Mouse (Mus musculus): Measurements from ENCODE around the gene Sapcd2.

The Sapcd2 gene

GRCm38 (mm10) chr2:25371764-25372643 lies at the start of gene Sapcd2:
Sapcd2 (plus strand) TSS chr2:25372321.
- peak; percentile 90 for DNase-seq (ENCODE audit: low read depth, low spot score)

DNA sequence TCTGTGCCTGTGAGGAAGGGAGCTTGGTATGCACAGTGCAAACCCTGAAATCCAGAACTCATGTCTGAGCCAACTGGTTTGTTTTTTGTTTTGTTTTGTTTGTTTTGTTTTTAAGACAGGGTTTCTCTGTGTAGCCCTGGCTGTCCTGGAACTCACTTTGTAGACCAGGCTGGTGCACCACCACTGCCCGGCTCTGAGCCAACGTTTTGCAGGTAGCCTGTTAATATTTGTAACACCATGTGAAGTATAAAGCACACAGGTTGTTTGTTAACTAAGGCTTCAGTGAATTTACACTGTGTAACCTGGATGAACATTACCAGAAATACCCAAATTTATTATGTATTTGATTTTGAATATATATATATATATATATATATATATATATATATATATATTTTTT lies 46.1 kb upstream of the Sapcd2 start:
- no peak for DNase-seq (ENCODE audit: low read depth, low spot score)

DNA sequence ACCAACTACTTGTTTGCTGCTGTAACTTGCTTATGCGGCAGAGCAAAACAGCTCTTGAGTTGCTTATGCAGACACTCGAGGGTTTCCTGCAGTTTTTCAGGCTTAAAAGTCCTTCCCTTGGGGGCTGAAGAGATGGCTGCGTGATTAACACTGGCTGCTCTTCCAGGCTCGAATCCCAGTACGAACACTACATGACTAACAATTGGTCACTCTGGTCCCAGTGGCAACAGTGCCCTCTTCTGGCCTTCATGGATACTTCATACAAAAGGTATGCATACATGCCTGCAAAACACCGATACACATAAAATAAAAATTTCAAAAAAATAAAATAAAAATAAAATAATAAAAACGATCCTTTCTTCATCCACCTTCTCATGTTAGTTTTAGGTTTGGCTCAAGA lies 43.7 kb upstream of the Sapcd2 start:
- peak; percentile 74 for DNase-seq (ENCODE audit: low read depth, low spot score)

- DNase-seq (ENCODE audit: low read depth, low spot score) = peak; percentile 63
Measured at GRCm38 (mm10) chr2:25331470-25331869, 40.7 kb upstream of the Sapcd2 start.

DNA sequence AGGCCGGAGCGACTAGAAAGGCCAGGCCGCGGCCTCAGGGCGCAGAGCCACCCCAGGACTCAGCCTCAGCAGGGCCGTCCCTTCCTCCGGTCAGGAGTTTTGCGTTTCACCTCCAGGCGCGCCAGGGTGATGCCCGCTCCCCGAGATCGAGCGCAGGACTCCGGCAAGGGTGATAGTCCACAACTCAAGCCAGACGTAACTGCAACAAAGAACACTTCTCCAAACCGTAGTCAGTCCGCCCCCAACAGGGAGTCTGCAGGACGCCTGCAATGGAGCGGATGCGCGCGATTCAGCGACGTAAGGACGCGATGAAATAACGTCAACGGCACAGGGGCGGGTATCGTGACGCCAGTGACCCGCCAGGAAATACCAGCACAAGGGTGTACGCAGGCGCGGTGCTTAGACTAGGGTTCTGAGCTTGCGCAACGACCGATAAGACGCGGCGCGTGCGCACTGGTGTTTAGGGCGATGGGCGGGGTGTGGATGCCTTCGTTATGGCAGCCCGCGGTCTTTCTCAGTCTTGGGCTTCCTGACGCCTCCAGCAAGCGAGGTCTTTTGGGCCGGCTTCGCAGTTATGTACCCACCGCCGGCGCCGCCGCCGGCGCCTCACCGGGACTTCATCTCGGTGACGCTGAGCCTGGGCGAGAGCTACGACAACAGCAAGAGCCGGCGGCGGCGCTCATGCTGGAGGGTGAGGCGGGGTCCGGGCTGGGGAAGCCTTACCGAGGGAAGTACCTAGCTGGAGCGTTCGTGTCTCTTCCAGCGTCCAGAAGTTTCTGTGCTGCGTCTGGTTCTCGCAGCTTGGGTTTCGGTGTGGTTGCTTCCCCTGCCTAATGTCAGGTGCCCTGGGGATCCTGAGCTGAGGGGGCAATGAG lies 39.6 kb upstream of the Sapcd2 start, which contains the start of gene Man1b1:
Man1b1 (plus strand) TSS at position 53 of the 875 bp plus-strand sequence.
- peak; percentile 99 for DNase-seq (ENCODE audit: low read depth, low spot score)

DNA sequence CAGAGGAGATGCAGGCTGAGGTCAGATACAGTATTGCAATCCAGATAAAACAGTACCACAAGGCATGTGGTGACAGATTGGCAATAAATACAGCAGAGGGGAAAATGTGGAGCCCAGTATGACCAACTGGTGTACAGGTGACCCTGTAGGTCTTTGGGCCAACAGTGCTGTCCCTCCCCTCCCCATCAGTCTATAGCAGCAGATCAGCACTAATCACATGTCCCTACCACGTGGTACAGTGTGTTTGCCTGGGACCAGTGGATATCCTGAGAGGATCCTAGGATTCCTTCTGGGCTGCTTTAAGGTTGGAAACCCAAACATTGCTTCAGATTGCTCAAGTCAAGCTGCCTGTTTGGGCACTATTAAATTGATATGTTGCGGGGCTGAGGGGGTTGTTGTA lies 38.6 kb upstream of the Sapcd2 start:
- no peak for DNase-seq (ENCODE audit: low read depth, low spot score)

- DNase-seq (ENCODE audit: low read depth, low spot score) = no peak
Measured at GRCm38 (mm10) chr2:25338303-25338702, 33.8 kb upstream of the Sapcd2 start.

DNA sequence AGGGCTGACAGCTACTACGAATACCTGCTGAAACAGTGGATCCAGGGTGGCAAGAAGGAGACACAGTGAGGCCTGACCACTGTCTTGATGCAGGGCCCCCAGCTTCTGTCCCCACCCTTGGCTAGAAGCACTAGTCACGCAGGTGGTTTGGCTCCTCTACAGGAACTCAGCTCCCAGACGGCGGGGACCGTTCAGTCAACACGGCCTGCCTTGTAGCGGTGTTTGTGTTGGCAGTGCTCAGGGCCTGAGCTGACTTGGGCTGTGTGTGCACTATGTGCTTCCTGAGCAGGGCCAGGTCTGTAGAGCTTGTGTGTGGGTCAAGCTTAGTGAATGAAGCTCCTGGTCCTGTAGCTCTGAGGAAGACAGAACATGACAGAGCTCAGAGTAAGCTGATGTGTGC lies 24.0 kb upstream of the Sapcd2 start:
- DNase-seq (ENCODE audit: low read depth, low spot score) = no peak

- DNase-seq (ENCODE audit: low read depth, low spot score) = no peak
Measured at GRCm38 (mm10) chr2:25349499-25349898, 22.6 kb upstream of the Sapcd2 start.

DNA sequence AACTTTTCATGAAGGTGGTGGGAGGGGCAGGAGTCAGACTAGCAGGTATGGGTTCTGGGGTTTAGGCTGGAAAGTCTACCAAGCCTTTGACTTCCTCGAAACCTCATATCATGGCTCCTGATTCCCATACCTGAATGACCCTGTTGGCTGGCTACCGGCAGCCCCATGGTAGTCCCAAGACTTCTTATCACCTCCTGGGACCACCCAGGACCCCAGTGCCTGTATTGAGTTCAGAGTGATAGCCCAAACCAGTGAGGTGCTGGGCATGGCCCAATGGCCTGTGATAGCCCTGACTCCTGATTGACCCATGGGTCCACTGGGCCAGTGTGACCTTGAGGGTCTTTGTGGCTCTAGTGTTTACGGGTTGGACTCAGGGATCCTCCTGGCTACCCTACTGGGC lies 21.4 kb upstream of the Sapcd2 start:
- DNase-seq (ENCODE audit: low read depth, low spot score) = no peak

- no peak for DNase-seq (ENCODE audit: low read depth, low spot score)
Measured at GRCm38 (mm10) chr2:25354211-25354610, 17.9 kb upstream of the Sapcd2 start.

GRCm38 (mm10) chr2:25355419-25356066 lies 16.6 kb upstream of the Sapcd2 start:
- no peak for DNase-seq (ENCODE audit: low read depth, low spot score)

GRCm38 (mm10) chr2:25356208-25357079 lies 15.7 kb upstream of the Sapcd2 start, which contains the start of gene Dpp7:
Dpp7 (minus strand) TSS chr2:25356359.
- DNase-seq (ENCODE audit: low read depth, low spot score) = peak; percentile 93

GRCm38 (mm10) chr2:25359848-25360247 lies 12.3 kb upstream of the Sapcd2 start:
- DNase-seq (ENCODE audit: low read depth, low spot score) = no peak

DNA sequence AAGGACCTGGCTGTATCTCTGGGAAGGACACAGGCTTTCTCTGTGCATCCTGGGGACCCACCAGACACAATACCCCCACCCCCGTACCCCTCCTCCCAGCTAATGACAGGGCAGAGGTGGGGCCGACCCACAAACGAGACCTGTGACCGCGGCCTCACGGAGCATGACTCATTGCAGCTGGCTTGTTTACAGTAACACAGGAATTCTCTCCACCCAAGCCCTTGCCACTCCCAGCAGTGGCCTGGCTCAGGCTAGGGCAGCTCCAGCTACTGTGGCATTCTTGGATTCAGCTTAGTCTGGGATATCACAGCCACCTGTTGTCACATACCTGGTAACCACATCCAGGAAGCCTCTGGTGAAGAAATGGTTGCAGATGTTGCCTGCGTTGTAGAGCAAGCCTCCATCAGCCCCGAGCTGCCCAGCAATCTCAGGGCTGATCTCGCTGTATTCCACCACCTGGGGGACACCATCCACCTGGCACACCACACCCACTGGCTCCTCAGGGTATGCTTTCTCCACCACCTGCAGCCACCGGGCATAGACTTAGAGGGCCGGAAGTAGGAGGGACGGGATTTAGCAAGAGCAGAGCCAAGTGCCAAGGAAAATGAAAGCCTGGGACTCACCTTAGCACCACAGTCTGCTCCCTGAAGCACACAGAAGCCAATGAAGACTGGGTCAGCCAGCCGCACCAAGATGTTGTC lies 8.5 kb upstream of the Sapcd2 start:
- DNase-seq (ENCODE audit: low read depth, low spot score) = peak; percentile 78

DNA sequence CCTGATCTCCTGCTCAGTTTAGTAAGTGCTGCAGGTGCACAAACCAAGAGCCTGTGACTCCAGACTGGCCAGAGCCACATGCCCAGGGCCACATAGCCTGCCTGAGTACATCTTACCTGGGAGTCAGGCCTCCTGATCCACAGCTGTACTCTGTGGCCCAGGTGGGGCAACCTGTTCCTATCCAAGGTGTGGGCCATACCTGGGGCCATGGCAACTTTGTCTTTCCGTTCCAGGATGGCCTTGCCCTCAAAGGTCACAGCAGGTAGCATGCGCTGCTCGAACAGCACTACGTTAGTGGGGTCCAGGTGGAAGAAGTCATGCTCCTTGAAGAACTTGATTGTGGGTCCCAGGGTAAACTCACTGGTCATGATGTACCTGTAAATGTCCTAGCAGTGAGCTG lies 7.8 kb upstream of the Sapcd2 start:
- DNase-seq (ENCODE audit: low read depth, low spot score) = no peak

DNA sequence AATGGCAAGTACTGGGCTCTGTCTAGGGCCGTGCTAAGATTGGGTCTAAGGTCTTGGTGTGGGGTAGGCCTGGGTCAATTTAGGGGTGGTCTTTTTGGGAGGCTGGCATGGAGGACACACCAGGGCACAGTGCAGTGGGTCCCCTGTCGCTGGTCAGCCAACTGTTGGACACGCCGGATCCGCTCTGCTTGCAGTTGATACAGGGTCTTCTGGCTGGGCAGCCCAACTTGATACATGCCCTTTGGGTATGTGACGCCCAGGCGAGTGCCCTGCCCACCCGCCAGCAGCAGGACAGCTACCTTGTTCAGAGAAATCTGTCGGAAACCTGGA lies 7.4 kb upstream of the Sapcd2 start:
- DNase-seq (ENCODE audit: low read depth, low spot score) = no peak

DNA sequence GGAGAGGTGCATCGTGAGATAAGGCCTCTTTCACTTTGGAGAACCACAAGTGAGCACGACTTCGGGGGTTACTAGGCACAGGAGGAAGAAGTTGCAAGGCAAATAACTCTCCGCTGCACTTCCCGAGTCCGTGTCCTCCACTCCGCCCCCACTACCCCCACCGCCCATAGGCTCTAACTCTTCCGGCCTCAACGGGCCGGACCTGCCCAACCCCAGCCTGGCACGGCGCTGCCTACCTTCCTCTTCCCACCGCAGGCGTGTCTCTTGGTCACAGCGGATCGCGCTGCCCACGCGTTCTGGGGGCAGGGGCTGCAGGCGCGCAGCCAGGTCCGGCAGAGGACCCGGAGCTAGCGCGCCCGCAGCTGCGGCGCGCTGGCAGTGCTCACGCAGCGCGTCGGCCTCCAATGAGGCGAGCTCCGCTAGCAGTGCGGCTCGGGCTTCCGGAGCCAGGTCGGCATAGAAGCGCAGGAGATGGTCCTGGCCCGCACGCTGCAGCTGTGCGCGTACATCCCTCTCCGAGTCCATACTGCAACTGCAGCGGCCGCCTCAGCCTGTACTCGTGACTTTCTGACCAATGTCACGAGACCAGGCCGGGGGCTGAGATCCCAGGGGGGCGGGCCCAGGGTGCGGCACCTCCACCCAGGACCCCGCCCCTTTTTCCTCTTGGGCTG lies 6.9 kb upstream of the Sapcd2 start, which contains the start of gene Uap1l1:
Uap1l1 (minus strand) TSS at position 592 of the 671 bp plus-strand sequence.
- DNase-seq (ENCODE audit: low read depth, low spot score) = peak; percentile 92

- DNase-seq (ENCODE audit: low read depth, low spot score) = no peak
Measured at GRCm38 (mm10) chr2:25369996-25370395, 2.1 kb upstream of the Sapcd2 start.

All from 3T3-L1 (cell line).